Mouse (Mus musculus) left cerebral cortex, postnatal 25 days (tissue): ENCODE measurements around the gene Apbb2. TPM values are rescaled to one million over a fixed set of nuclear protein-coding genes. Genes with fewer than 3 reads are reported as not detected.

ENCODE experiments used
- DNase-seq, 2 experiments: peaks; one replicate each; pipeline ENCODE4 v3.0.0; 2022; ENCODE audit warnings: low spot score in 2 of 2, mixed read lengths in 1 of 2
- intact Hi-C: fragments of 180-260 bp; cut with DNase I; formaldehyde crosslinking; loops from one replicate; pipeline ENCODE4 v1.15.1; 2025
- total RNA-seq, 2 experiments: library from RNA; stranded (reverse); gene quantifications; 2 replicates each; pipeline ENCODE4 v1.2.3; 2021

The Apbb2 gene
- total RNA-seq, 2 experiments from 2014 or later: 60.5 to 66.8 TPM

GRCm38 (mm10) chr5:66499621-66500020 is 119.0 kb downstream of the Apbb2 start:
- intact Hi-C loops: no loop called here
- DNase-seq: no peak

DNA sequence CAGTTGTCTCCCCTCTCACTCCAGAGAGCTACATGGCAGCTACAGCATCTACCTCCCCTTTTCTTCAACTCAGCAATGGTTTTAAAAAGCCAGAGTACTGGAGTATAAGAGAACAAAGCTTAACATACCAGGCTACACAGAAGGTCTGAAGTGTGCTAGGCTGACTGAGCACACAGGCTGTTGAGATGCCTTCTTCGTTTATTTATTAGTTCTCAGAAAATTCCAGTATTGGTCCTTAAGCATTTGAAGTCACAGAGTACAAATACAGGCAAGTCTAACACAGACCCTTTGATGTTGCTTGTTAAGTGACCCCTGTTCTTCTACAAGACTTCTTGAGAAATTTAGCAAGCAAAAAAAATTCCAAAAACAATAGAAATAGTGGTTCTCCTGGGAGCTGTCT is 120.4 kb downstream of the Apbb2 start:
- DNase-seq: no peak
- intact Hi-C loops: no loop called here

GRCm38 (mm10) chr5:66497479-66498087 is 121.0 kb downstream of the Apbb2 start:
- intact Hi-C loops: no loop called here
- no peak for DNase-seq

GRCm38 (mm10) chr5:66496881-66497360 is 121.7 kb downstream of the Apbb2 start:
- no peak for DNase-seq
- intact Hi-C loops: no loop called here

DNA sequence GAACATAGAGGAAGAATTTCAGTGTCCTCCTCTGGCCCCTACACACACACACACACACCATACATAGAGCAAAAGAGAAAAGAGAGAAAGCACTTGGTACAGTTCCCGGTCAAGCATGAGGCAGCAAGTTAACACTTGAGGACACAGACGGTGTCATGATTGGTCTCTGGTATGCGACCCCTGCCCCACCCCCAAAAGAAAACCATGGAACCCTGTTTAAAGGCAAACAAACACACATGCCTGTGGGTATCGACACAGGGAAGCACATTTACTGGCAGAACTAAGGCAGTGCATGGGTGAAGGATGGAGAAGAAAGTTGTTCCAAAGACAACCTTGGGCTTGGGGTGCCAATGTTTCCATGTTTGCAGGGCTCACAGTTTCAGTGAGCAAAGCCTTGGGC is 123.9 kb downstream of the Apbb2 start:
- no peak for DNase-seq
- intact Hi-C loops: no loop called here

- intact Hi-C loops: no loop called here
Measured at GRCm38 (mm10) chr5:66492563-66492960, 126.0 kb downstream of the Apbb2 start.

GRCm38 (mm10) chr5:66491907-66492562 is 126.5 kb downstream of the Apbb2 start:
- DNase-seq: no peak
- intact Hi-C loops: no loop called here

More at GRCm38 (mm10) chr5:66492563-66492960, 126.0 kb downstream of the Apbb2 start:
- DNase-seq: peak in 1 of 2 experiments; percentile 23

DNA sequence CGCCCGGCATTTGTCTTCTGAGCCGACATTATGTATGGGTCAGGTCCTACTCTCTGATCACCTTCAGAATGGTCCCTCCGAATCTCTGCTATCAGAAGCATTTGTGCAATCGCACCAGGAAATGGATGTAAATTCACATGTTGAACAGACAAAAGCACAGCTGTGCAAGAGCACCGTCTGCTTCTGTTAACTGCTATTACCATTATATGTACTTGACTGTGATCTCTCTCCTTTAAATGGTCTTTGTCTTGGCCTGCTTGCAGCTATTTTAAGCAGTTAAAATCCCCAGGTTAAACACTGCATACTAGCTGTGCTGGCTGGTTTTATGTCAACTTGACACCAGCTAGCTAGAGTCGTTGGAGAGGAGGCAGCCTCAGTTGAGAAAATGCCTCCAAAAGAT is 132.6 kb downstream of the Apbb2 start:
- intact Hi-C loops: no loop called here
- DNase-seq: no peak

GRCm38 (mm10) chr5:66476266-66476665 is 142.3 kb downstream of the Apbb2 start:
- intact Hi-C loops: no loop called here
- no peak for DNase-seq

DNA sequence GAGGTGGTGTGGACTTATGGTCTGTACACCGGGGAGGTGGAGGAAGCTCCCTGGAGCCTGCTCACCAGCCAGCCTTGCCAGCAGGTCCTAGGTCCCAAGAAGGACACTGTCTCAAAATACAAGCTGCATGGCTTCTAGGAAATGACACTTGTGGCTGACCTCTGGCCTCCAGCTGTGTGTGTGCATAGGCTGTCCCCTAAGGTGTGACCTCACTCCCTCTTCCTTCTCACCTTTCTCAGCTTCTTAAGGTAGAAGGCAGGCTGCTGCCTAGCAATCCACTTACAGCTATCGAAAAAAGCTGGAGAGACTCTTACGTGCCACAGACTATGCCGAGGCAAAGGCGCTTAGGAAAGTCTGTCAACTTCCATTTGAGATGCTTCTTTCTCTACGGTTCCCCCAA is 142.8 kb downstream of the Apbb2 start:
- intact Hi-C loops: no loop called here
- no peak for DNase-seq

GRCm38 (mm10) chr5:66474153-66474552 is 144.4 kb downstream of the Apbb2 start:
- DNase-seq: no peak
- intact Hi-C loops: no loop called here

DNA sequence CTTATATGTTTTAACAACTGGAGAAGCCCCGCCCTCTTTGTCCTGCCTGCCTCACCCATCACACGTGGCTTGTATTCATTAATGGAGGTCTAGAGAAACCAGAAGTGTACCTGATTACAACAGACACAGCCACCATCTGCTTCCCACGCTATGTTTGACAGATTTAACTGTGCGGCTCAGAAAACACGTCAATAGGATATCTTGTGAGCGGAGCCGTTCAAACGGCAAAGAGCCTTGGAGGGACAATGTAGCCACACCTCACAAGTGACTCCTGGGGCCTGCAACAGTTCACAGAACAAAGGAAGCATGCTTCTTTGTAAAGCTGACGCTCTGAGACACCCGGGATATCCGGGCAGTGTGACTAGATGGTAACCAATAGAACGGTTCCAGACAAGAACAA is 145.0 kb downstream of the Apbb2 start:
- intact Hi-C loops: no loop called here
- no peak for DNase-seq

DNA sequence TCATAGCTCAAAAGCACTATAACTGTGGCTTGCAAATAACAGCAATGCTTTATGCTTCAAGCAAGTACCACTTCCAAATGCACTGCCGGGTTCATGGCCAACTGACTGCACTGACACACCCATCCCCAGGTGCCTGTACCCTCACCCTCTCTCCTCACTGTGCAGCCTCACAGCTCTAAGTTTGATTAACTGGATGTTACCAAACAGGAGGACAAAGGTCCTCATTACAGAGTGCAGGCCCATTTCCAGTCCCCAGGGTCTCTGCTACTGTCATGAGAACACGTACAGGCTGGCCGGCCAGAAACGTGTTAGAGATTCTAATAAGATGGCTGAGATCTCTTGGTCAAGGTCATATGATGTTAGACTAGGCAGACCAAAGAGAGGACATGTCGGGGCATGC is 147.7 kb downstream of the Apbb2 start:
- intact Hi-C loops: no loop called here
- no peak for DNase-seq

- intact Hi-C loops: no loop called here
- DNase-seq: no peak
Measured at GRCm38 (mm10) chr5:66469685-66470084, 148.9 kb downstream of the Apbb2 start.

DNA sequence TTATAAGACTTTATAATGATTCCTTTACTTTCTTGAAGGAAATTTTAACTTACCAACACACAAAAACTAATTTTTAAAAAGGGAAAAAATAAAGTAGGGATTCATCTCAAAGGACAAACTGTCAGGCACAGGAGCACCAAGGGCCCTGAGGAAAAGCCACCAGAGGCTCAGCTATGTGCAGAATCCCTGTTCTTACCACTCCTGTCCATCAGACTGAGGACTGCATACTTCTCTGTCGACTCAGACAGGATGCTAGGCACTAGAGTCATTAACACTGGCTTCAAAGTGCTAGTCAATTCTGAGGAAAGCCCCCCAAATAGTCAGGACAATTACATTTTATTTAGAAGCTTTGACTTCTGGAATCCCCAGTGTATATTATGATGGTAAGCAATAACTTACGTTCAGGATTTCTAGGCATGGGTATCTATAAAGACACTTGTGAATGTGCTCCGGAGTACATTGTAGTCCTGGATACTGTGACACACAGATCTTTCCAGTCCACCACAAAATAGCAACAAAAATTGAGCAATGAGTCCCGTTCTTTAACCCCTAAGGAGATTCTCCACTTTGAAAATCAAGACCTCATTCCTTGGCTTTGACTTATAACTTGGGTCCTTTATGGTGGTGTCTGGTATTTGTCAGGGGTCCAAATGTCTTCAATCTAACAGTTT is 150.1 kb downstream of the Apbb2 start:
- intact Hi-C loops: no loop called here
- DNase-seq: no peak

DNA sequence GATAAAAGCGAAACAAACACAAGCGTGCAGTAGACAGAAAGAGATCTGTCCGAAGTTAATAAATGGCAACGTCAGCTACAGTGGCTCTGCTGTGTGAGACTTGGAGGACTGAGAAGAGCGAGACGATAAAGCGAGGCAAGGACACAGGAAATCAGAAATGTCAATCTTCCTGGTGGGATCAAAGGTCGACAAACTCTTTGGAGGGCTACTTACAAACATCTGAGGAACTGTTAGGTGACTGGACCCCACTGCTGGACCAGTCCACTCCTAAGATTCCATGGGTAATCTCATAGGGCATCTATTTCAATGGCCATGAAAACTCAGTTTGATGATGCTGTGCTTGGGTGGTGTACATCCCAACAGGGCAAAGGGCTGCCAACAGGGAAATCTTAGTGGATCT is 155.9 kb downstream of the Apbb2 start:
- intact Hi-C loops: no loop called here
- DNase-seq: no peak

- no peak for DNase-seq
- intact Hi-C loops: no loop called here
Measured at GRCm38 (mm10) chr5:66458851-66459250, 159.7 kb downstream of the Apbb2 start.

- intact Hi-C loops: no loop called here
- DNase-seq: no peak
Measured at GRCm38 (mm10) chr5:66455271-66455670, 163.3 kb downstream of the Apbb2 start.

GRCm38 (mm10) chr5:66454826-66455225 is 163.8 kb downstream of the Apbb2 start:
- no peak for DNase-seq
- intact Hi-C loops: no loop called here

GRCm38 (mm10) chr5:66453106-66453505 is 165.5 kb downstream of the Apbb2 start:
- no peak for DNase-seq
- intact Hi-C loops: no loop called here

DNA sequence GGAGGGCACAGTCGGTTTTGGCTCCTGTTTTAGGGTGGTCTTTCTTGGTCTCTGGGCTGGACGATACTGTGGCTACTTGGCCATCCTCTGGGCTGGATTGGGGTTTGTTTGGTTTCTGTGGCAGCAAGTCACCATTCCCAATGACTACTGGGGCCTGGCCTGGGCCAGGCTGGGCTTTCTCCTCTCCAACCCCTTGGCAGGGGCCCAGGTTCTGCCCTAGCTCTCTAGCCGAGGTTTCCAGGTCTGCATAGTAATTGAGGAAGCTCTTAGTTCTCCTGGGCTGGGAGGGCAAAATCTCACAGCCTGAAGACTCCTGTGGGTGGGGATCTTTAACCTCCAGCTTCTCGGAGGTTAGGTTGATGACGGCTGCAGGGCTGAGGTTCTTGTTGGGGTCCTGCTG is 167.0 kb downstream of the Apbb2 start:
- intact Hi-C loops: no loop called here
- no peak for DNase-seq
